Mouse (Mus musculus): ENCODE results near the gene Tgm1. TPM values are rescaled to one million over a fixed set of nuclear protein-coding genes. Genes with fewer than 3 reads are reported as not detected.

Gene Tgm1
- polyA plus RNA-seq, 1 experiment from 2014 or later = 14.2 TPM

GRCm38 (mm10) chr14:55658011-55658410, 55.7 kb downstream of the Tgm1 start:
- H3K36me3 ChIP-seq (ENCODE audit: insufficient read depth, low read length) = 0 out of 2 replicates have a peak, but pooled peaks cover 8% of the 10 kb centered on the region
- H3K27ac ChIP-seq (ENCODE audit: low read length) = no peak overlapping the region
- H3K9ac ChIP-seq (replicated peaks; ENCODE audit: low read depth) = no peak overlapping the region
- H3K4me2 ChIP-seq (replicated peaks; ENCODE audit: low read depth, low read length) = no peak overlapping the region
- H3K4me3 ChIP-seq (ENCODE audit: low read depth, low read length) = no peak overlapping the region
- H3K9me3 ChIP-seq (ENCODE audit: low read length) = no peaks in the 10 kb centered on the region
- DNase-seq (ENCODE audit: low spot score) = no peak
- no peak for ATAC-seq
- WGBS = 89% methylated on average over 5 of the region's 5 CpGs
- TF ChIP-seq EP300 (IDR thresholded peaks at IDR 0.05) = no peak
- TF ChIP-seq CTCF (IDR thresholded peaks at IDR 0.05) = no peak
- H3K27me3 ChIP-seq (replicated peaks; ENCODE audit: insufficient read depth, low read length) = no peaks in the 10 kb centered on the region
- peaks cover 6% of the 10 kb centered on the region; the same call in 1 of the 2 replicates for H3K4me1 ChIP-seq (ENCODE audit: insufficient read depth, low read depth, low read length)

DNA sequence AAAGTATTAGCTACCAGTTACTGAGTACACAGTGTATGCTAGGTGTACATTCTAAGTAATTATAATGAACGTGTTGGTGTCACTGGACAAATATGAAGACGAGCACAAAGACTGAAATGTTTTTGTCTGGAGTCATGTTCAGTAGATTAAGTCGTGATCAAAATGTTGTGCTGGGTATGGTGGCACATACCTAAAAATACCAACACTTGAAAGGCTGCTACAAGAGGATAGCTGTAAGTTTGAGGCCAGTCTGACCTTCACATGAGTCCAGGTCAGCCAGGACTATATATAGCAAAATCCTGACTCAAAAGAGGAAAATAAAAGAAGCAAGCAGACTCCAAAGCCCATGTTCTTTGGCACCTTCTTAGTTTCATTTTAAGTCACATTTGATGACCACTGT, 56.8 kb downstream of the Tgm1 start:
- Histone ChIP-seq H3K9me3 (ENCODE audit: low read length) (no peaks in the 10 kb centered on the region), H3K36me3 (ENCODE audit: insufficient read depth, low read length) (0 out of 2 replicates have a peak, but pooled peaks cover 4% of the 10 kb centered on the region), H3K4me2 (replicated peaks; ENCODE audit: low read depth, low read length) (no peak overlapping the region), H3K27me3 (replicated peaks; ENCODE audit: insufficient read depth, low read length) (no peaks in the 10 kb centered on the region), H3K27ac (ENCODE audit: low read length) (no peak overlapping the region), H3K9ac (replicated peaks; ENCODE audit: low read depth) (no peak overlapping the region), H3K4me3 (ENCODE audit: low read depth, low read length) (no peak overlapping the region), H3K4me1 (ENCODE audit: insufficient read depth, low read depth, low read length) (peaks cover 6% of the 10 kb centered on the region; the same call in 1 of the 2 replicates)
- DNase-seq (ENCODE audit: low spot score) (no peak), ATAC-seq (no peak)
- no peak for TF ChIP-seq EP300 (IDR thresholded peaks at IDR 0.05)
- no peak for TF ChIP-seq CTCF (IDR thresholded peaks at IDR 0.05)
- 75% methylated on average over 3 of the region's 3 CpGs for WGBS

DNA sequence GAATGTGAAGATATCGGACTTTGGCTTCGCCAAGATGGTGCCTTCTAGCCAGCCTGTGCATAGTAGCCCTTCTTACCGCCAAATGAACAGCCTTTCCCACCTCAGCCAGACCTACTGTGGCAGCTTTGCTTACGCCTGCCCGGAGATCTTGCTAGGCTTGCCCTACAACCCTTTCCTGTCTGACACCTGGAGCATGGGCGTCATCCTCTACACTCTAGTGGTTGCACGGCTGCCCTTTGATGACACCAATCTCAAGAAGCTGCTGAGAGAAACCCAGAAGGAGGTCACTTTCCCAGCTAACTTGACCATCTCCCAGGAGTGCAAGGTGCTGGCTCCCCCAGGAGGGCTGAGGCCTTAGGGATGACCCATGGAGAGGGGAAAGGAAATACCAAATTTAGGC, 62.2 kb downstream of the Tgm1 start:
- Histone ChIP-seq H3K4me3 (ENCODE audit: low read depth, low read length) (no peak overlapping the region), H3K4me2 (replicated peaks; ENCODE audit: low read depth, low read length) (no peak overlapping the region), H3K9ac (replicated peaks; ENCODE audit: low read depth) (no peak overlapping the region), H3K36me3 (ENCODE audit: insufficient read depth, low read length) (no peaks in the 10 kb centered on the region), H3K27ac (ENCODE audit: low read length) (no peak overlapping the region), H3K4me1 (ENCODE audit: insufficient read depth, low read depth, low read length) (no peaks in the 10 kb centered on the region), H3K27me3 (replicated peaks; ENCODE audit: insufficient read depth, low read length) (no peaks in the 10 kb centered on the region), H3K9me3 (ENCODE audit: low read length) (no peaks in the 10 kb centered on the region)
- DNase-seq (ENCODE audit: low spot score) (no peak), ATAC-seq (no peak)
- 87% methylated on average over 7 of the region's 7 CpGs for WGBS
- no peak for TF ChIP-seq EP300 (IDR thresholded peaks at IDR 0.05)
- TF ChIP-seq CTCF (IDR thresholded peaks at IDR 0.05) = no peak

Other genes starting within 250 kb of the Tgm1 start
- gene Dhrs4, start 235.2 kb downstream of the Tgm1 start, polyA plus RNA-seq (2015; fragmentation: Nextera tagmentation; extraction: Ambion mirVana) = 54.8 and 57.5 TPM in 2 replicates
- 0.23 and 0.42 TPM in 2 replicates for gene Carmil3, start 223.3 kb downstream of the Tgm1 start, polyA plus RNA-seq (2015; fragmentation: Nextera tagmentation; extraction: Ambion mirVana)
- not detected in 2 replicates for gene Cpne6, start 203.5 kb downstream of the Tgm1 start, polyA plus RNA-seq (2015; fragmentation: Nextera tagmentation; extraction: Ambion mirVana)
- not detected in 2 replicates for gene Nrl, start 188.9 kb downstream of the Tgm1 start, polyA plus RNA-seq (2015; fragmentation: Nextera tagmentation; extraction: Ambion mirVana)
- 37.4 and 37.6 TPM in 2 replicates for gene Pck2, start 173.7 kb downstream of the Tgm1 start, polyA plus RNA-seq (2015; fragmentation: Nextera tagmentation; extraction: Ambion mirVana)
- 93.4 and 95.3 TPM in 2 replicates for gene Dcaf11, start 153.9 kb downstream of the Tgm1 start, polyA plus RNA-seq (2015; fragmentation: Nextera tagmentation; extraction: Ambion mirVana)
- gene A730061H03Rik, start 153.5 kb downstream of the Tgm1 start, polyA plus RNA-seq (2015; fragmentation: Nextera tagmentation; extraction: Ambion mirVana) = 1.8 and 2.3 TPM in 2 replicates
- 1.3 and 1.5 TPM in 2 replicates for gene Fitm1, start 138.3 kb downstream of the Tgm1 start, polyA plus RNA-seq (2015; fragmentation: Nextera tagmentation; extraction: Ambion mirVana)
- 215 and 219 TPM in 2 replicates for gene Psme1, start 135.8 kb downstream of the Tgm1 start, polyA plus RNA-seq (2015; fragmentation: Nextera tagmentation; extraction: Ambion mirVana)
- gene Emc9, start 128.6 kb downstream of the Tgm1 start, polyA plus RNA-seq (2015; fragmentation: Nextera tagmentation; extraction: Ambion mirVana) = 18.3 and 18.9 TPM in 2 replicates
- gene Psme2, start 122.8 kb downstream of the Tgm1 start, polyA plus RNA-seq (2015; fragmentation: Nextera tagmentation; extraction: Ambion mirVana) = 308 and 312 TPM in 2 replicates
- gene Rnf31, start 122.2 kb downstream of the Tgm1 start, polyA plus RNA-seq (2015; fragmentation: Nextera tagmentation; extraction: Ambion mirVana) = 17.4 and 24.1 TPM in 2 replicates
- gene Irf9, start 110.4 kb downstream of the Tgm1 start, polyA plus RNA-seq (2015; fragmentation: Nextera tagmentation; extraction: Ambion mirVana) = 26.2 and 29.5 TPM in 2 replicates
- 4.4 and 4.7 TPM in 2 replicates for gene Rec8, start 95.9 kb downstream of the Tgm1 start, polyA plus RNA-seq (2015; fragmentation: Nextera tagmentation; extraction: Ambion mirVana)
- gene Ipo4, start 78.0 kb downstream of the Tgm1 start, polyA plus RNA-seq (2015; fragmentation: Nextera tagmentation; extraction: Ambion mirVana) = 25.5 and 25.9 TPM in 2 replicates
- 1.2 and 2.0 TPM in 2 replicates for gene Gm49378, start 76.0 kb downstream of the Tgm1 start, polyA plus RNA-seq (2015; fragmentation: Nextera tagmentation; extraction: Ambion mirVana)
- gene Tm9sf1, start 70.1 kb downstream of the Tgm1 start, polyA plus RNA-seq (2015; fragmentation: Nextera tagmentation; extraction: Ambion mirVana) = 84.3 and 91.1 TPM in 2 replicates
- gene Tssk4, start 63.7 kb downstream of the Tgm1 start, polyA plus RNA-seq (2015; fragmentation: Nextera tagmentation; extraction: Ambion mirVana) = 0.58 and 0.61 TPM in 2 replicates
- gene Mdp1, start 53.4 kb downstream of the Tgm1 start, polyA plus RNA-seq (2015; fragmentation: Nextera tagmentation; extraction: Ambion mirVana) = 46.2 and 47.6 TPM in 2 replicates
- 34.0 and 38.6 TPM in 2 replicates for gene Gmpr2, start 42.0 kb downstream of the Tgm1 start, polyA plus RNA-seq (2015; fragmentation: Nextera tagmentation; extraction: Ambion mirVana)
- gene Nedd8, start 41.8 kb downstream of the Tgm1 start, polyA plus RNA-seq (2015; fragmentation: Nextera tagmentation; extraction: Ambion mirVana) = 369 and 396 TPM in 2 replicates
- 18.8 and 19.9 TPM in 2 replicates for gene Tinf2, start 32.1 kb downstream of the Tgm1 start, polyA plus RNA-seq (2015; fragmentation: Nextera tagmentation; extraction: Ambion mirVana)
- gene Rabggta, start 8.3 kb upstream of the Tgm1 start, polyA plus RNA-seq (2015; fragmentation: Nextera tagmentation; extraction: Ambion mirVana) = 31.4 and 32.5 TPM in 2 replicates
- gene Dhrs1, start 31.8 kb upstream of the Tgm1 start, polyA plus RNA-seq (2015; fragmentation: Nextera tagmentation; extraction: Ambion mirVana) = 74.1 and 83.5 TPM in 2 replicates
- gene Nop9, start 31.8 kb upstream of the Tgm1 start, polyA plus RNA-seq (2015; fragmentation: Nextera tagmentation; extraction: Ambion mirVana) = 16.2 and 19.5 TPM in 2 replicates
- 0.65 and 1.3 TPM in 2 replicates for gene Cideb, start 44.5 kb upstream of the Tgm1 start, polyA plus RNA-seq (2015; fragmentation: Nextera tagmentation; extraction: Ambion mirVana)
- gene Ltb4r2, start 47.5 kb upstream of the Tgm1 start, polyA plus RNA-seq (2015; fragmentation: Nextera tagmentation; extraction: Ambion mirVana) = 0.77 and 0.97 TPM in 2 replicates
- 4.1 and 4.6 TPM in 2 replicates for gene Ltb4r1, start 52.0 kb upstream of the Tgm1 start, polyA plus RNA-seq (2015; fragmentation: Nextera tagmentation; extraction: Ambion mirVana)
- gene Adcy4, start 70.2 kb upstream of the Tgm1 start, polyA plus RNA-seq (2015; fragmentation: Nextera tagmentation; extraction: Ambion mirVana) = 29.3 and 33.3 TPM in 2 replicates
- gene Ripk3, start 74.9 kb upstream of the Tgm1 start, polyA plus RNA-seq (2015; fragmentation: Nextera tagmentation; extraction: Ambion mirVana) = 16.2 and 24.2 TPM in 2 replicates
- gene Nfatc4, start 109.2 kb upstream of the Tgm1 start, polyA plus RNA-seq (2015; fragmentation: Nextera tagmentation; extraction: Ambion mirVana) = 17.1 and 18.1 TPM in 2 replicates
- 4.2 and 4.7 TPM in 2 replicates for gene Nynrin, start 140.1 kb upstream of the Tgm1 start, polyA plus RNA-seq (2015; fragmentation: Nextera tagmentation; extraction: Ambion mirVana)
- 0.26 and 0.44 TPM in 2 replicates for gene Cbln3, start 170.5 kb upstream of the Tgm1 start, polyA plus RNA-seq (2015; fragmentation: Nextera tagmentation; extraction: Ambion mirVana)
- gene Khnyn, start 171.0 kb upstream of the Tgm1 start, polyA plus RNA-seq (2015; fragmentation: Nextera tagmentation; extraction: Ambion mirVana) = 10.1 and 11.7 TPM in 2 replicates
- 43.0 and 46.3 TPM in 2 replicates for gene Sdr39u1, start 186.4 kb upstream of the Tgm1 start, polyA plus RNA-seq (2015; fragmentation: Nextera tagmentation; extraction: Ambion mirVana)
- 7.6 and 10.4 TPM in 2 replicates for gene Cma1, start 230.7 kb upstream of the Tgm1 start, polyA plus RNA-seq (2015; fragmentation: Nextera tagmentation; extraction: Ambion mirVana)
- not detected in 2 replicates for gene Cma2, start 237.1 kb upstream of the Tgm1 start, polyA plus RNA-seq (2015; fragmentation: Nextera tagmentation; extraction: Ambion mirVana)

Measured in lung, postnatal 0 days (tissue).